Mouse (Mus musculus): ENCODE measurements at regions not wholly inside any gene's neighbourhood (a gene's known extent, or its start where the extent isn't known, plus 50 kb on each side); places are given as distances from the start of the nearest gene placed in this dataset.
"Not testable (repeated sequence)": the region's sequence is repeated elsewhere in the genome, so short reads cannot be mapped to it uniquely, and the experiment has no call there.

DNA sequence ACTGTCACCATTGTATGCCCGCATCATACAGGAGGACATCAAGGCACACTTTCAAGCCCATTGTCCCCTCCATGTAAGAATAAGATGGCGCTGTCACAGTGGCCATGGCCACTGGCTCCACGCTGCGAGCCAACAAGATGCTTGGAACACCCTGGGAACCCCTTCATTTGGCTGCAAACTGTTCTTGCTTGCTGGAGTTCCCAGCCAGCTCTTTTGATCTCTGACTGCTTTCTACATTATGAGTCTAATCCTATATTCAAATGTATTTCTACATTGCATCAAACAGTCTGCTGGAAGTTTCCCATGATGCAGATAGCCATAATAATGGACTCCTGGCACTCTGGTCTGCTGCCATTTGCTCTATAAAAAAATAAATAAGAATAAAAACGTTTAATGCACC lies 131.6 kb upstream of the Irx2 start:
- DNase-seq (ENCODE audit: inconsistent age in 2 of 2, low spot score in 1 of 2), result no peak

DNA sequence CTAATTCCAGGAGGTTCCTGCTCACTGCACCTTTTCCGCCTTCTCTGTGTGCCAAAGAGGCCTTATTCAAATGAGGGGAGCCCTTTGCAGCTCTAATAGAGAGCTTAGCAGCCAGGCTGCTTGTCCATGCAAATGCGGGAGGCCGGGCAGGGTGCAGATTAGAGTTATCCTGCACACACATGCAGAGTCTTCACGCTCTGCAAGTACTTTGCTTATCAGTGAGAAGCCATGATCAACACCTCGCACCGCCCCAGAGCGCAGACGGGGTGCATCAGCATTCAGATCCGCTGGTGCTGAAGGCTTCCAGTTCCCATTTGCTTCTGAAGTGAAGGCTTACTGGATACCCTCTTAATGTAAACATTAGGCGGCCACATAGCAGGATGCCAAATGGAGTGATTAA lies 131.1 kb upstream of the Irx2 start:
- no peak for DNase-seq (ENCODE audit: inconsistent age in 2 of 2, low spot score in 1 of 2)

DNA sequence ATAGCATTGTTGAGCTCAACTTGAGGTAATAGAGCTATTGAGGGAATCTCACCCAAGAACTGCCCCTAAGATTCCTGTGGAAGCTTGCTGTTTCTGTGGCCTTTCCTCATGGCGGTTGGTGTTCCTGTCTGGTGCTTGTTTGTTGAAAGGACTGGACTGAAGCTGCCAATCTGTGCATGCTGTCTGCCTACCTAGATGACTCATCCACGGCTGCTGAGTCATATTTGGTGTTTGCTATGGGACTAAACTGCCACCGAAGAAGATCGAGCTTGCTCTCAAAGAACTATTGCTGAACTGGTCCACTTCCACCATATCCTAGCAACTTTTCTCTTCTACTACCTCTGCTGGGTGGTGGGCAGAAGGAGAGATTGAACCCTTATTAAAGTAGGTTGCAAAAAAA lies 122.7 kb upstream of the Irx2 start:
- DNase-seq (ENCODE audit: inconsistent age in 2 of 2, low spot score in 1 of 2), result no peak

DNA sequence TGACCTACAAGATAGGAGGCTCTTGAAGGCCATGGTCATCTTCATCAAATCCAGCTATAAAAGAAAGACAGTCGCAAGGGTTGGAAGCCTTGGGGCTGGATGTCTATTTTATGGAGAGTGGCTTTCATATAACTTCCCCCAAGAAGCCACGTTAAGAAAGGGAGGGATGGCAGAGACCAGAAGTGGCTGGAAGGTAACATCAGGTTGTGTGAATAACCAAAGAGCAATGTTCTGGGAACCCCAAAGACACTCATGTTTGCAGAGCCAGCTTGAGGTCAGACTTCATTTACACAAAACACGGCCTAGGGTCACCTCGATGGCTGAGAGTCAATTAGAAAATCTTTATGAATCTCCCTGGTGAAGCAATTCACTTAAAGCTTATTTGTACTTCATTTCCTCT lies 90.0 kb upstream of the Irx2 start:
- no peak for DNase-seq (ENCODE audit: inconsistent age in 2 of 2, low spot score in 1 of 2)

DNA sequence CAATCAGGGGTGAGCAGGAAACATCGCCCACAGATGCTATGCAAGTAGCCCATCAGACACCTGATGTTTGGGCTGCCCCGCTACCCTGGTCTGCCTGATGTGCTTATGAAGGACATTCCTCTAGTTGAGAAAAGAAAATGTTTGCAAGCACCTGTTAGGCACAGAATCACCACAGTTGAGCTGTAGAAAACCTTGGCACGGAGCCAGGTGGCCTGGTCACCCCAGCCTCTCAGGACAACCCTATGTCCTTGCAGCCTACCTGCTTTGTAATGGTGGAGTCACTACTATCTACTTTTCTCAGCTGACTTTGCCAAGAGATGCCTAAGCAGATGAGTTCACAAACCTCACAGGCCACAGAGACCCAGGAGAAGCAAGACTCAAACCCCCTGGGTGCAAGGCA lies 86.9 kb upstream of the Irx2 start:
- DNase-seq (ENCODE audit: inconsistent age in 2 of 2, low spot score in 1 of 2), result no peak

DNA sequence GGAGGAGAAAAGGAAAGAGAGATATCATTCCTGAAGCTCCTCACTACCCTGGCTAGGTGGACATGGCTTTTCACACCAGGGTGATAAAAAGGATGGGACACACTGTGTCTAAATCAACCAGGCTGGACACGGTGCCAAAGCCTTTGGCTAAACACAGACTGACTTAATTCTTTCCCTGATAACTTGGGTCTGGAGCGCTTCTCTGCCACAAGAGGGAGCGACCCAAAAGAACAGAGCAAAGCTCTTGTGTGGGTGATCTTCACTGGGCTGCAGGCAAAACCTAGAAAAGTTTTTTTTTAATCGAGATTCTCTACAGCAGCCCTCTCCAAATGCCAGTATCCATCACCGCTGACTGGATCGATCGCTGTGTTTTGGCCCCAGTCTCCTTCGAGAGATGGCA lies 70.7 kb upstream of the Irx2 start:
- no peak for DNase-seq (ENCODE audit: inconsistent age in 2 of 2, low spot score in 1 of 2)

DNA sequence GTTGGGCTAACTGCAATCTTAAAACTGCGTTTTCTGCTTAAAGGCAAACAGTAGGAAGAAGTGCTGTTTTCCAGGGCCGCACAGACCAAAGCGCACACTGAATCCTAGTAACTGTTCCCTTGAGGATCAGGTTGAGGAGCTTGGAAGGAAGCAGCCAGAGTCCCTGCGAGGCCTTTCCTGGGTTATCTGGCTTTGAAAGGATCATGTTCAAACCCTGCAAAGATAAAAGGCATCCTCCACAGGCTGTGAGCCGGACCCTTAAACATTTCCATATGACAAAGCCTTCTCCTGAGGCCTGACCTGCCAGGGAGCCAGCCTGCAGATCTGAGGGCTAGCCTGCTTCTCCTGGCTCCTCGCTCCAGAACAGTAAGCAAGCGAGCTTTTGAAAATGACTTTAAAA lies 56.7 kb upstream of the Irx2 start:
- no peak for DNase-seq (ENCODE audit: inconsistent age in 2 of 2, low spot score in 1 of 2)

DNA sequence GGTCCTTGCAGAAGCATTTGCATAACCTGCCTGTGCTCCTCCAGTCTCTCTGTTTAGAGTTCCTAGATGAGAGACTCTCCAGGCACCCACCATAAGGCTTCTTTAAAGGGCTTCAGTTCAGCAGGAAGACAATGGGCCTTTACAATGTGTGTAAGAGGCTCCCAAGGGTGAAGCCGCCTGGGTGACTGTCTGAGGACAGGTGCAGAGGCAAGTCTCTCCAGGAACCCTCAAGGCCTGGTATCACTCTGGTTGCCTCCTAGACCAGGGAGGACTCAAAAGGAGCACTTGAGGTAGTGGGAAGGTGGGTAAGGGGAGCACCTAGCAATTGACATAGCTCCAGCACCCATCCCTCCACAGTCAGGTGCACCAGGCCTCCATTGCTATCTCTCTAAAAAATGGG lies 55.8 kb upstream of the Irx2 start:
- no peak for DNase-seq (ENCODE audit: inconsistent age in 2 of 2, low spot score in 1 of 2)

DNA sequence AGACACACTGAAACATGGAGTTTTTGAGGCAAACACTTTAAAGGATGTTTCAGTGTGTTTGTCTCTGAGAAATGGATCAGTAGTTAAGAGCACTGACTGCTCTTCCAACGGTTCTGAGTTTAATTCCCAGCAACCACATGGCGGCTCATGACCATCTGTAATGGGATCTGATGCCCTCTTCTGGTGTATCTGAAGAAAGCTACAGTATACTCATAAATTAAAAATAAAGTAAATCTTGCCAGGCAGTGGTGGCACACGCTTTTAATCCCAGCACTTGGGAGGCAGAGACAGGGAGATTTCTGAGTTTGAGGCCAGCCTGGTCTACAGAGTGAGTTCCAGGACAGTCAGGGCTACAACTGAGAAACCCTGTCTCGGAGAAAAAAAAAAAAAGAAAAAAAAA lies 54.5 kb upstream of the Irx2 start:
- DNase-seq (ENCODE audit: inconsistent age in 2 of 2, low spot score in 1 of 2), result not testable (repeated sequence)

DNA sequence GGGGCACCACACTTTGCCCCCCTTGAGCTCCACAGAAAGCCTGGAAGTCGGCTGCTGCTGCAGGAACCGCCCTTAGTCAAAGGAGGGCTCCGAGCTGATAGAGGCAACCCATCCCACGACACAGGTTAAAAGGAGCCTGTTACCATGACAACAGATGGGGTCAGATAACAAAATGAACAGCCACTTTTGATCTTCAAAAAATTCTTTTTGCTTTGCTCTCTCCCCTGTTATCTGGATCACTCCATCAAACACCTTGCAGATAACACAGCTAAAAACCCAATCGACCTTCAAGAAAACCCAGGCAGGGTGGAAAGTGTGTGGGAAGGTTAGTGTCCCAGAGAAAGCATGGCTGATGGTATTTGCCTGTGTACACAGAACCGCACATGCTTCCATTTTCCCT lies 52.1 kb upstream of the Irx2 start:
- no peak for DNase-seq (ENCODE audit: inconsistent age in 2 of 2, low spot score in 1 of 2)

DNA sequence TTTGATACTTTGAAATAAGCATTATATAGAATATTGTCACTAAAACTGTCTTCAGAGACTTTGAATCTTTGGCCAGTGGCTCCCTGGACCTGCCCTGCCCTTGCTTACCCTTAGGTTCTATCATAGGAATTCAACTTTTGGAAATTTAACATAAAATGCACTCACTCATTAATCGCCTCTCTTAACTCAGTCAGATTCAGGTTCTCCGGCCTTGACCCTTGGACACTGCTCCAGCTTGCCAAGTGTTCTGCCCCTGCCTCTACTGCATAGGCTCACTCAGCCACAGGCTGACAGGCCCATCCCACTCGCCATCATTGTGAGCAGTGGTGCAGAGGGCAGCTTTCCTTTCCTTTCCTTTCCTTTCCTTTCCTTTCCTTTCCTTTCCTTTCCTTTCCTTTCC lies 50.2 kb upstream of the Irx2 start:
- DNase-seq (ENCODE audit: inconsistent age in 2 of 2, low spot score in 1 of 2), result no peak
